Mouse (Mus musculus) liver, embryonic 15.5 days (tissue): ENCODE measurements around the gene Aes. TPM values are rescaled to one million over a fixed set of nuclear protein-coding genes. Genes with fewer than 3 reads are reported as not detected.

ENCODE experiments used
- ATAC-seq: fragments of 200-750 bp; cut with Nextera tagmentation; 2 replicates; pipeline ENCODE4 v1.8.0; 2017; ENCODE audit warnings: moderate number of reproducible peaks, mild to moderate bottlenecking, moderate library complexity; ENCODE audit not compliant: insufficient read depth
- H3K27ac ChIP-seq: fragments of 300-500 bp; sonication (generic); replicated peaks from 2 replicates; pipeline ENCODE4 v1.5.1; 2015; ENCODE audit warnings: mild to moderate bottlenecking, inconsistent platforms
- H3K27me3 ChIP-seq: fragments of 300-500 bp; sonication (generic); 2 replicates; pipeline ENCODE4 v1.6.1; 2015; ENCODE audit warnings: mild to moderate bottlenecking, inconsistent platforms
- H3K36me3 ChIP-seq: fragments of 300-500 bp; sonication (generic); replicated peaks from 2 replicates; pipeline ENCODE4 v1.6.1; 2015; ENCODE audit warnings: moderate library complexity, mild to moderate bottlenecking, inconsistent platforms
- H3K4me1 ChIP-seq: fragments of 300-500 bp; sonication (generic); replicated peaks from 2 replicates; pipeline ENCODE4 v1.6.1; 2015; ENCODE audit warnings: inconsistent platforms
- H3K4me2 ChIP-seq: fragments of 300-500 bp; sonication (generic); 2 replicates; pipeline ENCODE4 v1.6.1; 2015; ENCODE audit warnings: moderate library complexity, mild to moderate bottlenecking, inconsistent platforms
- H3K4me3 ChIP-seq: fragments of 300-500 bp; sonication (generic); replicated peaks from 2 replicates; pipeline ENCODE4 v1.5.1; 2015; ENCODE audit warnings: mild to moderate bottlenecking, inconsistent platforms
- H3K9ac ChIP-seq: fragments of 300-500 bp; sonication (generic); 2 replicates; pipeline ENCODE4 v1.6.1; 2015; ENCODE audit warnings: moderate library complexity, mild to moderate bottlenecking, inconsistent platforms
- H3K9me3 ChIP-seq: fragments of 300-500 bp; sonication (generic); replicated peaks from 2 replicates; pipeline ENCODE4 v1.6.1; 2016; ENCODE audit warnings: inconsistent platforms
- WGBS: fragments of 180-500 bp; shearing (Covaris S2); methylation state at CpG from one replicate; pipeline ENCODE4 v1.1.7; 2015; ENCODE audit warnings: mixed read lengths; ENCODE audit not compliant: insufficient replicate concordance; 5-methylcytosine and 5-hydroxymethylcytosine counted together
- polyA plus RNA-seq: library from polyadenylated mRNA; unstranded; fragments of >200 nt; fragmentation: Nextera tagmentation; extraction: Ambion mirVana; gene quantifications from 2 replicates; pipeline ENCODE4 v1.2.1, GENCODE M21; 2015

Gene Aes
- polyA plus RNA-seq, 1 experiment from 2014 or later = 243 TPM

- no peak overlapping the region for H3K27ac ChIP-seq
- no peak for ATAC-seq
- 47% methylated on average over 6 of the region's 6 CpGs for WGBS
- no peak overlapping the region for H3K4me3 ChIP-seq
- H3K9ac ChIP-seq = no peak overlapping the region
- no peak overlapping the region for H3K4me2 ChIP-seq
- H3K27me3 ChIP-seq = peaks cover 61% of the 10 kb centered on the region
- H3K9me3 ChIP-seq = no peaks in the 10 kb centered on the region
- H3K36me3 ChIP-seq = no peaks in the 10 kb centered on the region
- H3K4me1 ChIP-seq = peaks cover 71% of the 10 kb centered on the region
Observed at GRCm38 (mm10) chr10:81598871-81599270, 39.6 kb downstream of the Aes start.

- WGBS = 54% methylated on average over 5 of the region's 5 CpGs
- peaks cover 75% of the 10 kb centered on the region for H3K4me1 ChIP-seq
- H3K4me3 ChIP-seq = no peak overlapping the region
- H3K4me2 ChIP-seq = no peak overlapping the region
- peaks cover 53% of the 10 kb centered on the region for H3K27me3 ChIP-seq
- H3K36me3 ChIP-seq = no peaks in the 10 kb centered on the region
- no peaks in the 10 kb centered on the region for H3K9me3 ChIP-seq
- no peak overlapping the region for H3K9ac ChIP-seq
- H3K27ac ChIP-seq = no peak overlapping the region
- ATAC-seq = no peak
Observed at GRCm38 (mm10) chr10:81599630-81600029, 40.3 kb downstream of the Aes start.

GRCm38 (mm10) chr10:81600096-81600495 is 40.8 kb downstream of the Aes start:
- H3K27me3 ChIP-seq = peaks cover 48% of the 10 kb centered on the region
- no peak overlapping the region for H3K9ac ChIP-seq
- WGBS = 34% methylated on average over 10 of the region's 10 CpGs
- no peak for ATAC-seq
- peak overlapping the region; percentile 47; the same call in 1 of the 2 replicates for H3K4me3 ChIP-seq
- H3K9me3 ChIP-seq = no peaks in the 10 kb centered on the region
- H3K36me3 ChIP-seq = no peaks in the 10 kb centered on the region
- peaks cover 80% of the 10 kb centered on the region for H3K4me1 ChIP-seq
- peak overlapping the region; percentile 77; the same call in 1 of the 2 replicates for H3K4me2 ChIP-seq
- no peak overlapping the region for H3K27ac ChIP-seq

GRCm38 (mm10) chr10:81600738-81601203 is 41.5 kb downstream of the Aes start, which contains the start of gene Tle6:
Tle6 (minus strand) TSS chr10:81601073.
- Histone ChIP-seq H3K36me3 (no peaks in the 10 kb centered on the region), H3K4me1 (peaks cover 85% of the 10 kb centered on the region), H3K9me3 (no peaks in the 10 kb centered on the region), H3K27ac (peak within 1 kb of the TSS; percentile 65), H3K4me2 (peak within 1 kb of the TSS; percentile 77), H3K27me3 (peaks cover 42% of the 10 kb centered on the region), H3K4me3 (peak within 1 kb of the TSS; percentile 47), H3K9ac (peak within 1 kb of the TSS; percentile 11; the same call in 1 of the 2 replicates)
- WGBS = under 1% methylated on average over 28 of the region's 28 CpGs
- ATAC-seq = peak; percentile 80

GRCm38 (mm10) chr10:81601396-81601905 is 42.2 kb downstream of the Aes start:
- no peak overlapping the region for H3K27ac ChIP-seq

GRCm38 (mm10) chr10:81602741-81603151 is 43.5 kb downstream of the Aes start:
- Histone ChIP-seq H3K36me3 (no peaks in the 10 kb centered on the region), H3K4me3 (no peak overlapping the region), H3K27ac (0 out of 2 replicates have a peak overlapping the region, but pooled peaks have one; percentile 24), H3K27me3 (peaks cover 22% of the 10 kb centered on the region), H3K4me1 (peaks cover 76% of the 10 kb centered on the region), H3K4me2 (no peak overlapping the region), H3K9me3 (no peaks in the 10 kb centered on the region), H3K9ac (no peak overlapping the region)
- WGBS = 16% methylated on average over 4 of the region's 4 CpGs
- ATAC-seq = no peak

More at GRCm38 (mm10) chr10:81601396-81601905, 42.2 kb downstream of the Aes start:
- ATAC-seq = no peak
- H3K4me2 ChIP-seq = peak overlapping the region; percentile 77
- H3K9me3 ChIP-seq = no peaks in the 10 kb centered on the region
- H3K36me3 ChIP-seq = no peaks in the 10 kb centered on the region
- H3K4me3 ChIP-seq = peak overlapping the region; percentile 47
- 33% methylated on average over 7 of the region's 7 CpGs for WGBS
- peaks cover 81% of the 10 kb centered on the region for H3K4me1 ChIP-seq
- H3K27me3 ChIP-seq = peaks cover 35% of the 10 kb centered on the region
- peak overlapping the region; percentile 11; the same call in 1 of the 2 replicates for H3K9ac ChIP-seq

- H3K9me3 ChIP-seq = no peaks in the 10 kb centered on the region
- H3K36me3 ChIP-seq = no peaks in the 10 kb centered on the region
- peak overlapping the region; percentile 85 for H3K4me2 ChIP-seq
- ATAC-seq = no peak
- peaks cover 10% of the 10 kb centered on the region for H3K27me3 ChIP-seq
- WGBS = 51% methylated on average over 12 of the region's 12 CpGs
- H3K4me3 ChIP-seq = peak overlapping the region; percentile 69
- H3K9ac ChIP-seq = peak overlapping the region; percentile 59; the same call in 1 of the 2 replicates
- peak overlapping the region; percentile 96 for H3K27ac ChIP-seq
- H3K4me1 ChIP-seq = peaks cover 63% of the 10 kb centered on the region
Observed at GRCm38 (mm10) chr10:81604019-81604967, 45.0 kb downstream of the Aes start.

GRCm38 (mm10) chr10:81604968-81605665 is 45.8 kb downstream of the Aes start:
- Histone ChIP-seq H3K4me2 (peak overlapping the region; percentile 85), H3K27me3 (peaks cover 2% of the 10 kb centered on the region; the same call in 1 of the 2 replicates), H3K9ac (peak overlapping the region; percentile 59), H3K9me3 (no peaks in the 10 kb centered on the region), H3K4me1 (peaks cover 55% of the 10 kb centered on the region), H3K27ac (peak overlapping the region; percentile 96), H3K36me3 (no peaks in the 10 kb centered on the region), H3K4me3 (peak overlapping the region; percentile 69)
- 7% methylated on average over 29 of the region's 29 CpGs for WGBS
- ATAC-seq = 0 out of 2 replicates have a peak, but pooled peaks have one; percentile 22

- 2% methylated on average over 14 of the region's 14 CpGs for WGBS
- peak; percentile 9 for ATAC-seq
- peak overlapping the region; percentile 96 for H3K27ac ChIP-seq
- no peaks in the 10 kb centered on the region for H3K9me3 ChIP-seq
- peaks cover 49% of the 10 kb centered on the region for H3K4me1 ChIP-seq
- peak overlapping the region; percentile 69 for H3K4me3 ChIP-seq
- no peaks in the 10 kb centered on the region for H3K36me3 ChIP-seq
- peak overlapping the region; percentile 59 for H3K9ac ChIP-seq
- H3K27me3 ChIP-seq = no peaks in the 10 kb centered on the region
- peak overlapping the region; percentile 85 for H3K4me2 ChIP-seq
Observed at GRCm38 (mm10) chr10:81605666-81605973, 46.3 kb downstream of the Aes start.

- under 1% methylated on average over 39 of the region's 39 CpGs for WGBS
- peak; percentile 89 for ATAC-seq
Observed at GRCm38 (mm10) chr10:81605974-81606751, 46.9 kb downstream of the Aes start, which contains the start of gene BC025920. BC025920 (plus strand) TSS chr10:81606270.

More at GRCm38 (mm10) chr10:81605974-81606751, 46.9 kb downstream of the Aes start, which contains the start of gene BC025920:
- Histone ChIP-seq H3K4me2 (peak within 1 kb of the TSS; percentile 85), H3K27me3 (no peaks in the 10 kb centered on the region), H3K4me1 (peaks cover 44% of the 10 kb centered on the region), H3K36me3 (no peaks in the 10 kb centered on the region), H3K9me3 (no peaks in the 10 kb centered on the region), H3K27ac (peak within 1 kb of the TSS; percentile 96), H3K4me3 (peak within 1 kb of the TSS; percentile 69), H3K9ac (peak within 1 kb of the TSS; percentile 59)
